Mouse (Mus musculus) cortical plate, adult 2 months (tissue): ENCODE results near the gene Tmc6. TPM values are rescaled to one million over a fixed set of nuclear protein-coding genes. Genes with fewer than 3 reads are reported as not detected.

Experiments used
- H3K27ac ChIP-seq: fragments of 200-500 bp; 2 replicates; pipeline ENCODE4 v1.5.1; 2012; ENCODE audit warnings: low read length, control low read depth, inconsistent platforms; ENCODE audit not compliant: insufficient read depth
- H3K4me1 ChIP-seq: fragments of 200-500 bp; 2 replicates; pipeline ENCODE4 v1.6.1; 2011; ENCODE audit warnings: low read length; ENCODE audit not compliant: control insufficient read depth, insufficient read depth
- H3K4me3 ChIP-seq: fragments of 200-500 bp; 2 replicates; pipeline ENCODE4 v1.5.1; 2011; ENCODE audit warnings: mild to moderate bottlenecking, low read length, control low read depth; ENCODE audit not compliant: insufficient read depth
- CTCF ChIP-seq: fragments of 200-500 bp; IDR thresholded peaks from 2 replicates; pipeline ENCODE4 v1.5.1; 2011; ENCODE audit warnings: mild to moderate bottlenecking, control low read depth, low read length; ENCODE audit not compliant: insufficient read depth; ENCODE audit errors: extremely low read depth
- POLR2A ChIP-seq: fragments of 200-500 bp; IDR thresholded peaks from 2 replicates; pipeline ENCODE4 v1.6.1; 2011; ENCODE audit warnings: mild to moderate bottlenecking, low read length, control low read depth; ENCODE audit not compliant: insufficient read depth; ENCODE audit errors: extremely low read depth
- polyA plus RNA-seq: library from polyadenylated mRNA; depleted of rRNA; stranded (reverse); fragments of >200 nt; gene quantifications from 2 replicates; pipeline ENCODE4 v1.2.3, GENCODE M21; 2012

Tmc6 gene
- polyA plus RNA-seq, 1 experiment: 9.7 TPM

DNA sequence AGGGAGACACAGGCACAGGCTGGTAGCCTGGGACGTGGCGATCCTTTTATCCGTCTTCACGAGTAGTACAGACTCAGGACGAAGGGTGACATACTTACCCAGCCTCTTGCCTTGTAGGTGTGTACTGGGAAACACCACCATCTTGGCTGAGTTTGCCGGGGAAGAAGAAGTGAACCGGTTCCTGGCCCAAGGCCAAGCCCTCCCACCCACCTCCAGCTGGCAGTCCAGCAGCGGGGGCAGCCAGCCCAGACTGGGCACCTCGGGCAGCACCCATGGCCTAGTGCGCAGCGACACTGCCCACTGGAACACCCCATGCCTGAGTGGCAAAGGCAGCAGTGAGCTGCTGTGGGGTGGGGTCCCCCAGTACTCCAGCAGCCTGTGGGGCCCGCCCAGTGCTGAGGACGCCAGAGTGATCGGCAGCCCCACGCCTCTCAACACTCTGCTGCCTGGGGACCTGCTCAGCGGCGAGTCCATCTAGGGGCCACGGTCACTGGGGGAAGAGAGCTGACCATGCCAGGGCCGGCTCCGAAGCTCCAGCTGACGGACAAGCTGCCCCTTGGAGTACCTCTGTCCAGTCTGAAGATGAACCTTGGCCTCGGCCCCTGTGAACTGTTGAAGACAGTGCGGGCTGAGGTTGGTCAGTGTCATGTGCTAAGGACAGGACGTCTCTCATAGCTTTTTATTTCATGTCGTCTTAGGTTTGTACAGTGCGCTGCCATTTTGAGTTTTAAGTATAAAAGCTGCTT, 21.5 kb downstream of the Tmc6 start:
- Histone ChIP-seq H3K4me3 (no peak overlapping the region), H3K4me1 (peaks cover 1% of the 10 kb centered on the region; the same call in 1 of the 2 replicates), H3K27ac (no peak overlapping the region)
- no peak for TF ChIP-seq CTCF
- no peak for TF ChIP-seq POLR2A

- H3K4me3 ChIP-seq: no peak overlapping the region
- H3K4me1 ChIP-seq: peaks cover 1% of the 10 kb centered on the region; the same call in 1 of the 2 replicates
- TF ChIP-seq POLR2A (no peak), CTCF (no peak)
- H3K27ac ChIP-seq: peak overlapping the region; percentile 12; the same call in 1 of the 2 replicates
These were observed 22.7 kb downstream of the Tmc6 start for GRCm38 (mm10) chr11:117759267-117759666.

DNA sequence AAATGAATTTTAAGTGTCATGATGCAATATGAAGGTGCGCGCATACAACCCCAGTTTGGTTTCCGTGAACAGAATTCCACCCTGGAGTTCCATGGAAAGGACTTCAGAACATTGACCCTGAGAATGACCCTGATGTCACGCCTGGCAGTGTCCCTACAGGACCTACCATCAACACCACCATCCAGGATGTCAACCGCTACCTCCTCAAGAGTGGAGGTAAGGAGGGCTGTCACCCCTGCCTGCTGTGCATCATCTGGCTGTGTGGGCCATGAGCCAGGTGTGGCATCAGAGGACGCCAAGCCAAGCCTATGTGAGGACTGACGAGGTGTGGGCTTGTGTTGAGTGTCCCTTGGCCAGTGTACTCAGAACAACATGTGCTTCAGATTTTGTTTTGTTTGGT, 26.1 kb downstream of the Tmc6 start:
- no peak overlapping the region for H3K4me3 ChIP-seq
- H3K27ac ChIP-seq: no peak overlapping the region
- peaks cover 2% of the 10 kb centered on the region for H3K4me1 ChIP-seq
- no peak for TF ChIP-seq POLR2A
- no peak for TF ChIP-seq CTCF

DNA sequence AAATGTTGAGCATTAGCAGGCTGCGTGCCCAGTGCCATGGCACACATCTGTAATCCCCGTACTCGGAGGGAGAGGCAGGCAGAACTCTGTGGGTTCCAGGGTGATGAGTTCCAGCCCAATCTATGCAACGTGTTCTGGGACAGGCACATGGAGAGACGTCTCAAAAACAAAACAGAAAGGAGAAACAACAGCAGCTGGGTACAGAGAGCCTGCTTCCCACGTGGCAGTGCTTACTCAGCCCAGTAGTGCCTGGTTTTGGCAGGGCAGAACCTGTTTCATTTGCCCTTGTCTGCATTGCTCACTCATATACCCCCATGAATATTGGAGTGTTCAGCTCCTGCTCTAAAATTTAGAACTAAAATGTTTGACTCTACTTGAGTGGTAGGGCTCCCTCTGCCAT, 30.5 kb downstream of the Tmc6 start:
- peaks cover 6% of the 10 kb centered on the region for H3K4me1 ChIP-seq
- no peak overlapping the region for H3K4me3 ChIP-seq
- H3K27ac ChIP-seq: no peak overlapping the region
- TF ChIP-seq POLR2A: no peak
- TF ChIP-seq CTCF: no peak

GRCm38 (mm10) chr11:117749414-117749813, 32.6 kb downstream of the Tmc6 start:
- Histone ChIP-seq H3K4me3 (no peak overlapping the region), H3K4me1 (peaks cover 6% of the 10 kb centered on the region), H3K27ac (no peak overlapping the region)
- no peak for TF ChIP-seq CTCF
- no peak for TF ChIP-seq POLR2A

DNA sequence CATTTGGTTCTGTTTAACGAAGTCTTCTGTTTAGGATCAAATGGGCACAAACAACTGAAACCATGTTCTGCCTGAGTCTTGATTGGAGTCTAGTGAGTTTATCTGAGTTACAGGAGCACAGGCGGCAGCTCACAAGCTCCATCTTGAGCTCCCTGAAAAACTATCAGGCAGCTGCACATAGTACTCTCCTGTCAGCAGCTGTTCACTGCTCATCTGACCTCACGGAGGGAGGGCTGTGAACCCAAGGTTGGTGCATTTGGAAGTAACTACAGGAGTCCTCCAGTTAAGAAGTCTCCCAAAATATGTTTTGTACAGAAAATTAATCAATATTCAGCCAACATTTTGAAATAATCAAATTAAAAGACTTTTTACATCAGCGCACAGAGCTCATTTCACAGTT, 33.4 kb downstream of the Tmc6 start:
- peaks cover 6% of the 10 kb centered on the region for H3K4me1 ChIP-seq
- H3K27ac ChIP-seq: no peak overlapping the region
- no peak overlapping the region for H3K4me3 ChIP-seq
- TF ChIP-seq POLR2A: no peak
- no peak for TF ChIP-seq CTCF

- TF ChIP-seq CTCF (no peak), POLR2A (no peak)
- 0 out of 2 replicates have a peak, but pooled peaks cover 1% of the 10 kb centered on the region for H3K4me1 ChIP-seq
- H3K27ac ChIP-seq: no peak overlapping the region
- H3K4me3 ChIP-seq: no peak overlapping the region
These were observed 38.5 kb downstream of the Tmc6 start for GRCm38 (mm10) chr11:117743454-117744030.

- H3K4me1 ChIP-seq: 0 out of 2 replicates have a peak, but pooled peaks cover 1% of the 10 kb centered on the region
- H3K27ac ChIP-seq: no peak overlapping the region
- no peak for TF ChIP-seq CTCF
- no peak for TF ChIP-seq POLR2A
- H3K4me3 ChIP-seq: no peak overlapping the region
These were observed 39.3 kb downstream of the Tmc6 start for GRCm38 (mm10) chr11:117742715-117743114.

DNA sequence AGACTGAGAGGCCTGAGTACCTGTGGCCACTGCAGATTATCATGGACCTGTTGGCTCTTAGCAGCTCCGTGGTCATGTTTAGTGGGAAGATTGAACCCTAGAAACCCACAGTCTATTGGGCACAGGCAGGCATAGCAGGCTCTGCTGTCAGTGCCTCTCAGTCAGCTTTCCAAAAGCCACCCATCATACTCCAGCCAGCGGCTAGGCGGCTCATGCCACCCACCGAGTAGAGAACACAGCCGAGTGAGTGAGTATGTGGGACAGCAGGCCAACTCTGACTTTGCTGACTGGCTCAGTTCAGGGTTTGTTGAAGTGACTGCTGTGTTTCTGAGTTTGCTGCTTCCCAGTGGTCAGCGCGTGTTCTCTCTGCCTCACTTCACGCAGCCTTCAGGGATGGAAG, 39.8 kb downstream of the Tmc6 start:
- Histone ChIP-seq H3K4me3 (no peak overlapping the region), H3K4me1 (0 out of 2 replicates have a peak, but pooled peaks cover 1% of the 10 kb centered on the region), H3K27ac (no peak overlapping the region)
- TF ChIP-seq POLR2A (no peak), CTCF (no peak)

DNA sequence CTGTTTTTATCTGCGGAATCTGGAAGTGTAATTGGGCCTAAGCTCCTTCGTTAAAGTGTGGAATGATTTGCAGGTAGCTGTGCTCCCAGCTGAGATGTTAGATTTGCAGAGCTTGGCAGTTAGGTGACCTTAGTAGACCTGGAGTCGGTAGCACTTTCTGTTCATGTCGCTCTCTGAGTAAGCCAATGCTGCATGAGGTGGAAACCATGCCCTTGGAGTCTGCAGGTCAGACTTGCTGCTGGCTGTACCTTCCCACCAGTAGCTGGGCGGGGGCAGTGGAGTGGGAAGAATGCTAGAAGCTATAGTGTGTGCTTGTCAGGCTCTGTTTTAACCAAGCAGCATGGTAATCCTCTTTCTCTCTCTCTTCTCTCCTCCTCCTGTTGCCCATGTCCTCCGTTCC, 40.9 kb downstream of the Tmc6 start:
- TF ChIP-seq POLR2A (no peak), CTCF (no peak)
- 0 out of 2 replicates have a peak, but pooled peaks cover 1% of the 10 kb centered on the region for H3K4me1 ChIP-seq

More for the DNA sequence above, 40.9 kb downstream of the Tmc6 start:
- Histone ChIP-seq H3K4me3 (no peak overlapping the region), H3K27ac (no peak overlapping the region)
